Mouse (Mus musculus) embryo, embryonic 11 days (tissue): ENCODE data around the gene Elavl3.
A peak's percentile ranks its signal among the peaks of the same experiment; 100 is the strongest.

Experiments used
- DNase-seq: peaks from one replicate; pipeline ENCODE4 v3.0.0-alpha.2; 2015

The Elavl3 gene

GRCm38 (mm10) chr9:22057031-22057517 is 5.3 kb upstream of the Elavl3 start:
- DNase-seq = no peak

- no peak for DNase-seq
These were observed 4.6 kb upstream of the Elavl3 start for GRCm38 (mm10) chr9:22056303-22056910.

- no peak for DNase-seq
These were observed 3.9 kb upstream of the Elavl3 start for GRCm38 (mm10) chr9:22055713-22056112.

GRCm38 (mm10) chr9:22054411-22055076 is 2.7 kb upstream of the Elavl3 start:
- peak; percentile 92 for DNase-seq

- peak; percentile 63 for DNase-seq
These were observed 1.8 kb upstream of the Elavl3 start for GRCm38 (mm10) chr9:22053657-22054056.

- DNase-seq = peak; percentile 52
These were observed 464 bp downstream of the Elavl3 start for GRCm38 (mm10) chr9:22051161-22051957.

- peak; percentile 87 for DNase-seq
These were observed 1.4 kb downstream of the Elavl3 start for GRCm38 (mm10) chr9:22050351-22050889.

GRCm38 (mm10) chr9:22049721-22050270 is 2.0 kb downstream of the Elavl3 start:
- DNase-seq = peak; percentile 39

- no peak for DNase-seq
These were observed 2.5 kb downstream of the Elavl3 start for GRCm38 (mm10) chr9:22049315-22049714.

GRCm38 (mm10) chr9:22047329-22047728 is 4.5 kb downstream of the Elavl3 start:
- no peak for DNase-seq

GRCm38 (mm10) chr9:22041832-22042231 is 10.0 kb downstream of the Elavl3 start:
- no peak for DNase-seq

- no peak for DNase-seq
These were observed 14.0 kb downstream of the Elavl3 start for GRCm38 (mm10) chr9:22037826-22038225.

- peak; percentile 62 for DNase-seq
These were observed 16.4 kb downstream of the Elavl3 start for GRCm38 (mm10) chr9:22035300-22036044.

GRCm38 (mm10) chr9:22030386-22030785 is 21.4 kb downstream of the Elavl3 start:
- no peak for DNase-seq

GRCm38 (mm10) chr9:22028467-22028866 is 23.4 kb downstream of the Elavl3 start:
- DNase-seq = peak; percentile 65

GRCm38 (mm10) chr9:22024592-22024991 is 27.2 kb downstream of the Elavl3 start:
- DNase-seq = peak; percentile 53

GRCm38 (mm10) chr9:22017208-22017825 is 34.5 kb downstream of the Elavl3 start:
- no peak for DNase-seq

GRCm38 (mm10) chr9:22016245-22016644 is 35.6 kb downstream of the Elavl3 start:
- no peak for DNase-seq

GRCm38 (mm10) chr9:22012731-22013130 is 39.1 kb downstream of the Elavl3 start:
- DNase-seq = no peak

GRCm38 (mm10) chr9:22011055-22011454 is 40.8 kb downstream of the Elavl3 start:
- no peak for DNase-seq

GRCm38 (mm10) chr9:22004546-22004945 is 47.3 kb downstream of the Elavl3 start:
- DNase-seq = no peak

GRCm38 (mm10) chr9:22003163-22003554 is 48.7 kb downstream of the Elavl3 start:
- DNase-seq = peak; percentile 62
